Mouse (Mus musculus) kidney, adult 2 months (tissue): ENCODE measurements around the gene H2al2a.

Source experiments
- CTCF ChIP-seq: fragments of 200-500 bp; conservative IDR thresholded peaks from 2 replicates; pipeline ENCODE4 v1.5.1; 2011; ENCODE audit warnings: low read depth, mild to moderate bottlenecking, control low read depth, low read length, moderate library complexity, mixed read lengths; ENCODE audit not compliant: insufficient read depth, insufficient read length
- POLR2A ChIP-seq: fragments of 200-500 bp; IDR thresholded peaks from one replicate; pipeline ENCODE4 v1.6.1; 2011; ENCODE audit warnings: low read depth, low read length, control low read depth

DNA sequence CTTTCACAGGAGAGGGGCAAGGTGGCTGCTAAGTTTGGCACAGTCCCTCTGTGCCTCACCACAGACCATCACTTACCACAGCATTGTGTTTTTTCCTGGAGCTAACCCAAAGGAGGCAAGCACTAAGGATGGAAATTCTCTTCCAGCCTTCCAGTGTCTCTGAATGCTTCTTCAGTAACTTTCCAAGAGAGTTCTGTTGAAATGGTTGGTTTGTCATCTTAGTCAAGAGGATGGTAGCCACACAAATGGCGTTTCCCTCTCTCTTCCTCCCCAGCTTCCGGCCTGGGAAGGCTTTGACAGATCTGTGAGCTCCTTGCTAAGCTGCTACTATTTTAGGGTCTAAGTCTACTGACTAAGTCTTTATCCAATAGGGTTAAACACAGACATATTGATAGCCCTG is 40.7 kb upstream of the H2al2a start, which contains the start of gene A930004D18Rik:
- TF ChIP-seq CTCF, result no peak
- no peak for TF ChIP-seq POLR2A
